Mouse (Mus musculus) heart, embryonic 15.5 days (tissue): ENCODE data around the gene Wdsub1. TPM values are rescaled to one million over a fixed set of nuclear protein-coding genes. Genes with fewer than 3 reads are reported as not detected.
A peak's percentile ranks its signal among the peaks of the same experiment; 100 is the strongest.

Source experiments
- ATAC-seq: fragments of 200-750 bp; cut with Nextera tagmentation; replicated peaks from 2 replicates; pipeline ENCODE4 v1.8.0; 2017; ENCODE audit warnings: low read depth, moderate TSS enrichment; ENCODE audit not compliant: insufficient number of reproducible peaks, insufficient read depth, low FRiP score
- H3K27ac ChIP-seq: fragments of 300-500 bp; sonication (generic); 2 replicates; pipeline ENCODE4 v1.5.1; 2015; ENCODE audit warnings: mild to moderate bottlenecking, inconsistent platforms
- H3K27me3 ChIP-seq: fragments of 300-500 bp; sonication (generic); 2 replicates; pipeline ENCODE4 v1.6.1; 2015; ENCODE audit warnings: inconsistent platforms
- H3K36me3 ChIP-seq: fragments of 300-500 bp; sonication (generic); 2 replicates; pipeline ENCODE4 v1.6.1; 2015; ENCODE audit warnings: mild to moderate bottlenecking, inconsistent platforms
- H3K4me1 ChIP-seq: fragments of 300-500 bp; sonication (generic); replicated peaks from 2 replicates; pipeline ENCODE4 v1.6.1; 2015; ENCODE audit warnings: inconsistent platforms
- H3K4me2 ChIP-seq: fragments of 300-500 bp; sonication (generic); 2 replicates; pipeline ENCODE4 v1.6.1; 2015; ENCODE audit warnings: inconsistent platforms, mild to moderate bottlenecking, moderate library complexity
- H3K4me3 ChIP-seq: fragments of 300-500 bp; sonication (generic); 2 replicates; pipeline ENCODE4 v1.5.1; 2015; ENCODE audit warnings: mild to moderate bottlenecking, inconsistent platforms
- H3K9ac ChIP-seq: fragments of 300-500 bp; sonication (generic); 2 replicates; pipeline ENCODE4 v1.6.1; 2015; ENCODE audit warnings: mild to moderate bottlenecking, inconsistent platforms
- H3K9me3 ChIP-seq: fragments of 300-500 bp; sonication (generic); replicated peaks from 2 replicates; pipeline ENCODE4 v1.6.1; 2016; ENCODE audit warnings: inconsistent platforms
- WGBS: fragments of 180-500 bp; shearing (Covaris S2); methylation state at CpG from one replicate; pipeline ENCODE4 v1.1.7; 2015; ENCODE audit warnings: mixed read lengths; 5-methylcytosine and 5-hydroxymethylcytosine counted together
- polyA plus RNA-seq: library from polyadenylated mRNA; unstranded; fragments of >200 nt; fragmentation: Nextera tagmentation; extraction: Ambion mirVana; gene quantifications from 2 replicates; pipeline ENCODE4 v1.2.1, GENCODE M21; 2015

Wdsub1 gene
- polyA plus RNA-seq, 1 experiment from 2014 or later, result 46.2 TPM

- no peak overlapping the region for H3K4me3 ChIP-seq
- ATAC-seq, result no peak
- no peak overlapping the region for H3K9ac ChIP-seq
- H3K9me3 ChIP-seq, result no peaks in the 10 kb centered on the region
- H3K4me1 ChIP-seq, result peaks cover 25% of the 10 kb centered on the region
- 80% methylated on average over 11 of the region's 11 CpGs for WGBS
- H3K27ac ChIP-seq, result peak overlapping the region; percentile 26
- H3K27me3 ChIP-seq, result no peaks in the 10 kb centered on the region
- no peak overlapping the region for H3K4me2 ChIP-seq
- peaks cover 51% of the 10 kb centered on the region for H3K36me3 ChIP-seq
Observed at GRCm38 (mm10) chr2:59841944-59842343, 40.4 kb downstream of the Wdsub1 start.

DNA sequence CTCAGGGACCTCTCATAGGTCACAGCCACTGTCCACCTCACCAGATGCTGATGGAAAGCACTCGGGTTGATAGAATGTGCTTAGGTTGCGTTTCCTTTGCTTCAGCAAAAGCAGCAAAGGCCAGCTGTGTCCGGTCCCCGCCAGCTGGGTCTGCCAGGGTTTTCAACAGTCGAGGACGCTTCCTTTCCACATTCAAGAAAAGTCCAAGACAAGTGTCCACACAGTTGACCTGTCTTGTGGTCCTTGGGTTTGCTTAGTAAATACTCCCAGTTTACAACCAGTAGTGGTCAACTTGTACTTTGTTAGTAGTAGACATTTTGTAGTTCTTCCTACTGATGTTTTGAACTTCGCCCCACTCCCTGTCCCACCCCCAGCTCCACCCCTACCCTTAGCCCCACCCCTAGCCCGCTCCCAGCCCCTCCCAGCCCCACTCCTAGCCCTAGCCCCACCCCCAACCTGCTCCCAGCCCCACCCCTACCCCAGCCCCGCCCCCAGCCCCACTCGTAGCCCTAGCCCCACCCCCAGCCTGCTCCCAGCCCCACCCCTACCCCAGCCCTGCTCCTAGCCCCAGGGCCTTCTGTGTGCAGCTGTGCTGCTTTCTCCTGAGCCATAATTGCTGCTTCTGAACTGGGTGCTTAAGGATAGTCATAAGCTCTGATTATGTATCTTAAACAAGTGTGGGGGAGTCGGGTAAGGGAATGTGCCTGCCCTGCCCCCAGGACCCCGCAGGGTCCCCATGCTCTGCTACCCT lies 41.0 kb downstream of the Wdsub1 start:
- H3K27ac ChIP-seq, result peak overlapping the region; percentile 52
- 64% methylated on average over 11 of the region's 12 CpGs for WGBS
- no peak overlapping the region for H3K9ac ChIP-seq
- ATAC-seq, result 0 out of 2 replicates have a peak, but pooled peaks have one; percentile 16
- H3K9me3 ChIP-seq, result no peaks in the 10 kb centered on the region
- H3K36me3 ChIP-seq, result peaks cover 57% of the 10 kb centered on the region
- no peak overlapping the region for H3K4me2 ChIP-seq
- H3K27me3 ChIP-seq, result no peaks in the 10 kb centered on the region
- no peak overlapping the region for H3K4me3 ChIP-seq
- H3K4me1 ChIP-seq, result peaks cover 25% of the 10 kb centered on the region

- Histone ChIP-seq H3K4me1 (peaks cover 25% of the 10 kb centered on the region), H3K4me3 (no peak overlapping the region), H3K36me3 (peaks cover 65% of the 10 kb centered on the region), H3K4me2 (no peak overlapping the region), H3K9ac (no peak overlapping the region), H3K27me3 (no peaks in the 10 kb centered on the region), H3K27ac (no peak overlapping the region), H3K9me3 (no peaks in the 10 kb centered on the region)
- ATAC-seq, result no peak
- 78% methylated on average over 4 of the region's 4 CpGs for WGBS
Observed at GRCm38 (mm10) chr2:59840191-59840590, 42.2 kb downstream of the Wdsub1 start.

GRCm38 (mm10) chr2:59839755-59840154 lies 42.6 kb downstream of the Wdsub1 start:
- 81% methylated on average over 2 of the region's 2 CpGs for WGBS
- no peak for ATAC-seq
- H3K36me3 ChIP-seq, result peaks cover 70% of the 10 kb centered on the region
- no peak overlapping the region for H3K4me3 ChIP-seq
- H3K4me1 ChIP-seq, result peaks cover 23% of the 10 kb centered on the region
- no peak overlapping the region for H3K4me2 ChIP-seq
- H3K9ac ChIP-seq, result no peak overlapping the region
- H3K27ac ChIP-seq, result no peak overlapping the region
- no peaks in the 10 kb centered on the region for H3K27me3 ChIP-seq
- H3K9me3 ChIP-seq, result no peaks in the 10 kb centered on the region

- Histone ChIP-seq H3K4me2 (no peak overlapping the region), H3K4me3 (no peak overlapping the region), H3K27me3 (no peaks in the 10 kb centered on the region), H3K36me3 (peaks cover 66% of the 10 kb centered on the region), H3K27ac (no peak overlapping the region), H3K9ac (no peak overlapping the region), H3K4me1 (peaks cover 27% of the 10 kb centered on the region), H3K9me3 (no peaks in the 10 kb centered on the region)
- 72% methylated on average over 8 of the region's 8 CpGs for WGBS
- no peak for ATAC-seq
Observed at GRCm38 (mm10) chr2:59838825-59839224, 43.6 kb downstream of the Wdsub1 start.

DNA sequence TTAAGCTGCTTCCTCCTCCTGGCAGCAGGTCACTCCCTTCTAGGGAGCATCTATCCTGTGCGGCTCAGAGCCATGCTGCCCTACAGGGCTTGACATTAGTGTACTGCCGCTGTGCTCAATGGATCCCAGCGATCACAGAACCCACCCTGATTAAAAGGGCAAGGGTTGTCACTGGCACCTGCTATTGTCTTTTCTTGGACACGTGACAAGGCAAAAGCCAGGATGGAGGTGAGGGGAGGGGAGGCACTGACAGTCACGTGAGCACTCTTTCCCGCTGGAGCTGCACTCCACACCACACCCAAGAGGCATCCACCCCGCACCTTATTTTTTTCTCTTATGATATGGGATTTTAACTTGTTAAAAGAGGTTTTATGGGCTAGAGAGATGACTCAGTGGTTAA lies 50.6 kb downstream of the Wdsub1 start:
- 0 out of 2 replicates have a peak overlapping the region, but pooled peaks have one; percentile 94 for H3K27ac ChIP-seq
- H3K4me2 ChIP-seq, result no peak overlapping the region
- WGBS, result 70% methylated on average over 7 of the region's 7 CpGs
- no peaks in the 10 kb centered on the region for H3K9me3 ChIP-seq
- H3K36me3 ChIP-seq, result peaks cover 28% of the 10 kb centered on the region
- H3K4me1 ChIP-seq, result peaks cover 75% of the 10 kb centered on the region
- no peak overlapping the region for H3K4me3 ChIP-seq
- ATAC-seq, result no peak
- H3K27me3 ChIP-seq, result no peaks in the 10 kb centered on the region
- no peak overlapping the region for H3K9ac ChIP-seq

DNA sequence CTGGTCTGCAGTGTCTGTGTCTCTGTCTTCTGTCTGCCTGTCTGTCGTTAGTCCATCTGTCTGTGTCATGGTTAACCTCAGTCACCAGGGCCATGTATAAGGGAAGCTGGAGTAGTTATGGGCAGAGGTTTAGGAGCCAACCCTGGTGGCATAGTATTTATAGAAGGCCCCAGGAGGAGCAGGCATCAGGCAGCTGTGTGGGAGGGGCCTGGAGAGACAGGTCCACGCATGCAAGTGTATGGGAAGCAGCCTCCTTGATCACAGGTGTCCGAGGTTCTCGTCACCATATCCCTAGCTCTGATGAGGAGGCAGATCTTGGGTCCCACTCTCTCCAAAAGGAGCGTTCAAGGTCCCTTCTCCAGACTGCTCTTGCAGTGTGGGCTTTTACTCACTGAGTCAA lies 51.5 kb downstream of the Wdsub1 start:
- Histone ChIP-seq H3K4me3 (no peak overlapping the region), H3K9ac (no peak overlapping the region), H3K27ac (peak overlapping the region; percentile 94), H3K4me1 (peaks cover 80% of the 10 kb centered on the region), H3K36me3 (peaks cover 19% of the 10 kb centered on the region), H3K9me3 (no peaks in the 10 kb centered on the region), H3K4me2 (no peak overlapping the region), H3K27me3 (no peaks in the 10 kb centered on the region)
- 66% methylated on average over 5 of the region's 5 CpGs for WGBS
- no peak for ATAC-seq

GRCm38 (mm10) chr2:59830151-59830550 lies 52.2 kb downstream of the Wdsub1 start:
- Histone ChIP-seq H3K9ac (peak overlapping the region; percentile 32), H3K27ac (peak overlapping the region; percentile 94), H3K4me3 (no peak overlapping the region), H3K9me3 (no peaks in the 10 kb centered on the region), H3K27me3 (no peaks in the 10 kb centered on the region), H3K36me3 (peaks cover 12% of the 10 kb centered on the region), H3K4me2 (peak overlapping the region; percentile 11; the same call in 1 of the 2 replicates), H3K4me1 (peaks cover 86% of the 10 kb centered on the region)
- peak; percentile 48 for ATAC-seq
- 22% methylated on average over 9 of the region's 9 CpGs for WGBS

- peak overlapping the region; percentile 32; the same call in 1 of the 2 replicates for H3K9ac ChIP-seq
- no peaks in the 10 kb centered on the region for H3K27me3 ChIP-seq
- no peaks in the 10 kb centered on the region for H3K9me3 ChIP-seq
- H3K4me1 ChIP-seq, result peaks cover 90% of the 10 kb centered on the region
- ATAC-seq, result peak; percentile 5; the same call in 1 of the 2 replicates
- H3K36me3 ChIP-seq, result peaks cover 7% of the 10 kb centered on the region
- 52% methylated on average over 7 of the region's 7 CpGs for WGBS
- peak overlapping the region; percentile 46 for H3K4me2 ChIP-seq
- H3K27ac ChIP-seq, result peak overlapping the region; percentile 94
- no peak overlapping the region for H3K4me3 ChIP-seq
Observed at GRCm38 (mm10) chr2:59829718-59830117, 52.7 kb downstream of the Wdsub1 start.

GRCm38 (mm10) chr2:59828777-59829508 lies 53.4 kb downstream of the Wdsub1 start:
- Histone ChIP-seq H3K4me1 (peaks cover 90% of the 10 kb centered on the region), H3K27ac (peak overlapping the region; percentile 94), H3K9me3 (no peaks in the 10 kb centered on the region), H3K4me3 (no peak overlapping the region), H3K36me3 (peaks cover 4% of the 10 kb centered on the region; the same call in 1 of the 2 replicates), H3K4me2 (peak overlapping the region; percentile 46), H3K27me3 (no peaks in the 10 kb centered on the region), H3K9ac (no peak overlapping the region)
- WGBS, result 6% methylated on average over 14 of the region's 14 CpGs
- ATAC-seq, result peak; percentile 78

DNA sequence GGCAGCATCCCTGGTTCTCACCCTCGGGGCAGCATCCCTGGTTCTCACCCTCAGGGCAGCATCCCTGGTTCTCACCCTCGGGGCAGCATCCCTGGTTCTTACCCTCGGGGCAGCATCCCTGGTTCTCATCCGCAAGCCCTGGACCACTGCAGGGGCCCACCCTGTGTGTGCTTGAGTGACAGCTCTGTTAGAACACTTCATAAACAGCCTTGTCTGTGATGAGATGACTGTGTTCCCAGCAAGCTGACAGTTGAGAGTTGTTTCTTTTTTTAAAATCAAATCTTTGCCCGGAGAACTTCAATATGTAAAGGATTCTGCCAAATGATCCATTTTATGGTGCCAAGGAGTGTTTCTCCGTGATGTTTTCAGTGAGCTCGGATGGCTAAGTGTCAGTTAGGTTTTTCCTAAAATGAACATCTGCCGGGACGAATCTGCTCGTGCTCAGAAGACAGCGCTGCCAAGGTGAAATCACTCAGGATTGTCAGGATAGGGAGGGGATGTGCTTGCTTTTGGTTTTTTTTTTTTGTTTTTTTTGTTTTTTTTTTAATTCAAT lies 54.2 kb downstream of the Wdsub1 start:
- ATAC-seq, result no peak
- peak overlapping the region; percentile 46; the same call in 1 of the 2 replicates for H3K4me2 ChIP-seq
- H3K36me3 ChIP-seq, result peaks cover under 1% of the 10 kb centered on the region; the same call in 1 of the 2 replicates
- H3K9me3 ChIP-seq, result no peaks in the 10 kb centered on the region
- H3K27ac ChIP-seq, result peak overlapping the region; percentile 94
- WGBS, result 45% methylated on average over 11 of the region's 11 CpGs
- H3K4me1 ChIP-seq, result peaks cover 90% of the 10 kb centered on the region
- H3K4me3 ChIP-seq, result no peak overlapping the region
- no peak overlapping the region for H3K9ac ChIP-seq
- H3K27me3 ChIP-seq, result no peaks in the 10 kb centered on the region
